Mouse (Mus musculus) neural tube, embryonic 13.5 days (tissue): Measurements from ENCODE around the gene Kcnh2. TPM values are rescaled to one million over a fixed set of nuclear protein-coding genes. Genes with fewer than 3 reads are reported as not detected.

Source experiments
- ATAC-seq: fragments of 200-750 bp; cut with Nextera tagmentation; 2 replicates; pipeline ENCODE4 v1.8.0; 2017; ENCODE audit warnings: low read depth, mild to moderate bottlenecking, moderate TSS enrichment, moderate library complexity
- H3K27ac ChIP-seq: fragments of 300-500 bp; sonication (generic); replicated peaks from 2 replicates; pipeline ENCODE4 v1.5.1; 2015; ENCODE audit warnings: moderate library complexity, mild to moderate bottlenecking, inconsistent platforms
- H3K27me3 ChIP-seq: fragments of 300-500 bp; sonication (generic); 2 replicates; pipeline ENCODE4 v1.6.1; 2015; ENCODE audit warnings: mild to moderate bottlenecking, inconsistent platforms
- H3K36me3 ChIP-seq: fragments of 300-500 bp; sonication (generic); 2 replicates; pipeline ENCODE4 v1.6.1; 2015; ENCODE audit warnings: mild to moderate bottlenecking, inconsistent platforms
- H3K4me1 ChIP-seq: fragments of 300-500 bp; sonication (generic); replicated peaks from 2 replicates; pipeline ENCODE4 v1.6.1; 2015; ENCODE audit warnings: inconsistent platforms
- H3K4me2 ChIP-seq: fragments of 300-500 bp; sonication (generic); 2 replicates; pipeline ENCODE4 v1.6.1; 2015; ENCODE audit warnings: inconsistent platforms, mild to moderate bottlenecking, moderate library complexity
- H3K4me3 ChIP-seq: fragments of 300-500 bp; sonication (generic); 2 replicates; pipeline ENCODE4 v1.5.1; 2015; ENCODE audit warnings: mild to moderate bottlenecking, inconsistent platforms
- H3K9ac ChIP-seq: fragments of 300-500 bp; sonication (generic); 2 replicates; pipeline ENCODE4 v1.6.1; 2015; ENCODE audit warnings: moderate library complexity, mild to moderate bottlenecking, inconsistent platforms
- H3K9me3 ChIP-seq: fragments of 300-500 bp; sonication (generic); 2 replicates; pipeline ENCODE4 v1.6.1; 2016; ENCODE audit warnings: inconsistent platforms
- WGBS: fragments of 180-500 bp; shearing (Covaris S2); methylation state at CpG from one replicate; pipeline ENCODE4 v1.1.7; 2015; 5-methylcytosine and 5-hydroxymethylcytosine counted together
- polyA plus RNA-seq: library from polyadenylated mRNA; unstranded; fragments of >200 nt; fragmentation: Nextera tagmentation; extraction: Ambion mirVana; gene quantifications from 2 replicates; pipeline ENCODE4 v1.2.1, GENCODE M21; 2015

Gene Kcnh2
- polyA plus RNA-seq, 1 experiment from 2014 or later: 15.5 TPM

- Histone ChIP-seq H3K9ac (peak overlapping the region; percentile 70; the same call in 1 of the 2 replicates), H3K27ac (peak overlapping the region; percentile 97), H3K36me3 (peaks cover 18% of the 10 kb centered on the region), H3K4me2 (no peak overlapping the region; the same call in 1 of the 2 replicates), H3K9me3 (no peaks in the 10 kb centered on the region), H3K4me1 (peaks cover 53% of the 10 kb centered on the region), H3K4me3 (no peak overlapping the region), H3K27me3 (no peaks in the 10 kb centered on the region)
- ATAC-seq: no peak
These were observed 8.0 kb downstream of the Kcnh2 start for GRCm38 (mm10) chr5:24343379-24343778.

GRCm38 (mm10) chr5:24342966-24343365, 8.4 kb downstream of the Kcnh2 start:
- Histone ChIP-seq H3K27ac (peak overlapping the region; percentile 97; the same call in 1 of the 2 replicates), H3K4me2 (no peak overlapping the region), H3K4me1 (peaks cover 52% of the 10 kb centered on the region), H3K27me3 (no peaks in the 10 kb centered on the region), H3K9me3 (no peaks in the 10 kb centered on the region), H3K36me3 (peaks cover 18% of the 10 kb centered on the region), H3K4me3 (no peak overlapping the region), H3K9ac (peak overlapping the region; percentile 31; the same call in 1 of the 2 replicates)
- 58% methylated on average over 8 of the region's 8 CpGs for WGBS
- ATAC-seq: no peak

- Histone ChIP-seq H3K4me2 (no peak overlapping the region), H3K27ac (peak overlapping the region; percentile 97; the same call in 1 of the 2 replicates), H3K4me1 (peaks cover 52% of the 10 kb centered on the region), H3K9ac (0 out of 2 replicates have a peak overlapping the region, but pooled peaks have one; percentile 31), H3K36me3 (peaks cover 18% of the 10 kb centered on the region), H3K9me3 (no peaks in the 10 kb centered on the region), H3K27me3 (no peaks in the 10 kb centered on the region), H3K4me3 (no peak overlapping the region)
- no peak for ATAC-seq
- WGBS: 85% methylated on average over 14 of the region's 14 CpGs
These were observed 9.0 kb downstream of the Kcnh2 start for GRCm38 (mm10) chr5:24342205-24342963.

- peaks cover 16% of the 10 kb centered on the region for H3K36me3 ChIP-seq
- H3K27me3 ChIP-seq: no peaks in the 10 kb centered on the region
- no peak for ATAC-seq
- H3K27ac ChIP-seq: no peak overlapping the region
- H3K4me3 ChIP-seq: no peak overlapping the region
- H3K4me2 ChIP-seq: no peak overlapping the region
- H3K9ac ChIP-seq: peak overlapping the region; percentile 52; the same call in 1 of the 2 replicates
- WGBS: 79% methylated on average over 2 of the region's 2 CpGs
- peaks cover 50% of the 10 kb centered on the region for H3K4me1 ChIP-seq
- H3K9me3 ChIP-seq: no peaks in the 10 kb centered on the region
These were observed 13.6 kb downstream of the Kcnh2 start for GRCm38 (mm10) chr5:24337821-24338220.

GRCm38 (mm10) chr5:24337366-24337765, 14.0 kb downstream of the Kcnh2 start:
- 39% methylated on average over 9 of the region's 9 CpGs for WGBS
- no peak for ATAC-seq

GRCm38 (mm10) chr5:24335888-24336511, 15.4 kb downstream of the Kcnh2 start:
- Histone ChIP-seq H3K4me1 (peaks cover 43% of the 10 kb centered on the region), H3K4me2 (no peak overlapping the region), H3K9ac (peak overlapping the region; percentile 52), H3K27me3 (no peaks in the 10 kb centered on the region), H3K36me3 (peaks cover 32% of the 10 kb centered on the region), H3K27ac (peak overlapping the region; percentile 39; the same call in 1 of the 2 replicates), H3K9me3 (no peaks in the 10 kb centered on the region), H3K4me3 (no peak overlapping the region)
- WGBS: 3% methylated on average over 3 of the region's 3 CpGs
- ATAC-seq: peak; percentile 81

More at GRCm38 (mm10) chr5:24337366-24337765, 14.0 kb downstream of the Kcnh2 start:
- Histone ChIP-seq H3K9me3 (no peaks in the 10 kb centered on the region), H3K4me3 (no peak overlapping the region), H3K4me2 (no peak overlapping the region), H3K36me3 (peaks cover 21% of the 10 kb centered on the region), H3K4me1 (peaks cover 48% of the 10 kb centered on the region), H3K27me3 (no peaks in the 10 kb centered on the region), H3K27ac (peak overlapping the region; percentile 46; the same call in 1 of the 2 replicates), H3K9ac (peak overlapping the region; percentile 52; the same call in 1 of the 2 replicates)

GRCm38 (mm10) chr5:24334749-24335148, 16.7 kb downstream of the Kcnh2 start:
- peaks cover 34% of the 10 kb centered on the region for H3K36me3 ChIP-seq
- no peaks in the 10 kb centered on the region for H3K27me3 ChIP-seq
- H3K4me1 ChIP-seq: peaks cover 50% of the 10 kb centered on the region
- H3K4me2 ChIP-seq: no peak overlapping the region
- no peak for ATAC-seq
- no peaks in the 10 kb centered on the region for H3K9me3 ChIP-seq
- H3K4me3 ChIP-seq: no peak overlapping the region
- 18% methylated on average over 3 of the region's 3 CpGs for WGBS
- H3K9ac ChIP-seq: no peak overlapping the region
- H3K27ac ChIP-seq: 0 out of 2 replicates have a peak overlapping the region, but pooled peaks have one; percentile 43

GRCm38 (mm10) chr5:24332401-24332800, 19.0 kb downstream of the Kcnh2 start:
- no peaks in the 10 kb centered on the region for H3K9me3 ChIP-seq
- H3K4me3 ChIP-seq: no peak overlapping the region
- no peak for ATAC-seq
- H3K36me3 ChIP-seq: peaks cover 28% of the 10 kb centered on the region
- no peaks in the 10 kb centered on the region for H3K27me3 ChIP-seq
- no peak overlapping the region; the same call in 1 of the 2 replicates for H3K27ac ChIP-seq
- 84% methylated on average over 4 of the region's 4 CpGs for WGBS
- H3K9ac ChIP-seq: no peak overlapping the region
- H3K4me1 ChIP-seq: peaks cover 58% of the 10 kb centered on the region
- no peak overlapping the region for H3K4me2 ChIP-seq

- Histone ChIP-seq H3K27me3 (no peaks in the 10 kb centered on the region), H3K4me3 (peak overlapping the region; percentile 25; the same call in 1 of the 2 replicates)
- ATAC-seq: peak; percentile 34; the same call in 1 of the 2 replicates
These were observed 21.5 kb downstream of the Kcnh2 start for GRCm38 (mm10) chr5:24329965-24330298.

GRCm38 (mm10) chr5:24329212-24329964, 22.0 kb downstream of the Kcnh2 start:
- peak overlapping the region; percentile 58 for H3K4me2 ChIP-seq
- H3K4me1 ChIP-seq: peaks cover 34% of the 10 kb centered on the region
- peak overlapping the region; percentile 70 for H3K9ac ChIP-seq
- WGBS: 2% methylated on average over 25 of the region's 27 CpGs
- H3K27me3 ChIP-seq: no peaks in the 10 kb centered on the region
- peak; percentile 86 for ATAC-seq
- H3K36me3 ChIP-seq: peaks cover 48% of the 10 kb centered on the region
- H3K27ac ChIP-seq: peak overlapping the region; percentile 89
- H3K9me3 ChIP-seq: no peaks in the 10 kb centered on the region
- peak overlapping the region; percentile 25 for H3K4me3 ChIP-seq

More at GRCm38 (mm10) chr5:24329965-24330298, 21.5 kb downstream of the Kcnh2 start:
- H3K4me2 ChIP-seq: peak overlapping the region; percentile 58
- 26% methylated on average over 5 of the region's 5 CpGs for WGBS
- peak overlapping the region; percentile 70 for H3K9ac ChIP-seq
- H3K36me3 ChIP-seq: peaks cover 43% of the 10 kb centered on the region
- H3K4me1 ChIP-seq: peaks cover 37% of the 10 kb centered on the region
- H3K27ac ChIP-seq: peak overlapping the region; percentile 89
- H3K9me3 ChIP-seq: no peaks in the 10 kb centered on the region

GRCm38 (mm10) chr5:24328813-24329211, 22.6 kb downstream of the Kcnh2 start:
- ATAC-seq: no peak
- H3K36me3 ChIP-seq: peaks cover 54% of the 10 kb centered on the region

More at GRCm38 (mm10) chr5:24328813-24329211, 22.6 kb downstream of the Kcnh2 start:
- WGBS: 62% methylated on average over 6 of the region's 6 CpGs
- Histone ChIP-seq H3K9ac (peak overlapping the region; percentile 70), H3K4me1 (peaks cover 34% of the 10 kb centered on the region), H3K4me3 (peak overlapping the region; percentile 25), H3K4me2 (peak overlapping the region; percentile 58), H3K27me3 (no peaks in the 10 kb centered on the region), H3K9me3 (no peaks in the 10 kb centered on the region), H3K27ac (peak overlapping the region; percentile 89)
